Mouse (Mus musculus): ENCODE results near the gene Tgfbr3l. TPM values are rescaled to one million over a fixed set of nuclear protein-coding genes. Genes with fewer than 3 reads are reported as not detected.
"Not testable (repeated sequence)": the region's sequence is repeated elsewhere in the genome, so short reads cannot be mapped to it uniquely, and the experiment has no call there.

Gene Tgfbr3l
- total RNA-seq, 1 experiment from 2014 or later, result 0.95 TPM

DNA sequence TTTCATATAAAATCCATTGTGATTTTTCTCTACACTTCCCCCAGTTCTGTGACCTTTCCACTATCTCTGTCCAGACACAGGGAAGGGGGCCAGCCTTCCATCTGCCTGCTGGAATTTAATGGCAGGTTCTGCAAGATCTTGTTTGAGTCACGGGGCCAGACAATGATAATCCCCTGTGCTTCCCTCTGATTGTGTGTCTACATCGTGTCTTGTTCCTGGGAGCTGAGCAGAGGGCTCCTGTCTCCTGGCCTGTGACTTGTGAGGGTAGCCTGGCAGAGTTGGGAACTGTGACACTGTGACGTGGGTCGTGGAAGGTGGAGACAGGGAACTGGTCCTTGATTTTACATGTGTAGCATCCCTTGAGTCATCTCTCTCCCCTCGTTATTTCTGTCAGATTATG lies 18.2 kb upstream of the Tgfbr3l start:
- no peak for ATAC-seq (replicated peaks; ENCODE audit: insufficient number of reproducible peaks, low FRiP score, low TSS enrichment, poor library complexity, severe bottlenecking)

DNA sequence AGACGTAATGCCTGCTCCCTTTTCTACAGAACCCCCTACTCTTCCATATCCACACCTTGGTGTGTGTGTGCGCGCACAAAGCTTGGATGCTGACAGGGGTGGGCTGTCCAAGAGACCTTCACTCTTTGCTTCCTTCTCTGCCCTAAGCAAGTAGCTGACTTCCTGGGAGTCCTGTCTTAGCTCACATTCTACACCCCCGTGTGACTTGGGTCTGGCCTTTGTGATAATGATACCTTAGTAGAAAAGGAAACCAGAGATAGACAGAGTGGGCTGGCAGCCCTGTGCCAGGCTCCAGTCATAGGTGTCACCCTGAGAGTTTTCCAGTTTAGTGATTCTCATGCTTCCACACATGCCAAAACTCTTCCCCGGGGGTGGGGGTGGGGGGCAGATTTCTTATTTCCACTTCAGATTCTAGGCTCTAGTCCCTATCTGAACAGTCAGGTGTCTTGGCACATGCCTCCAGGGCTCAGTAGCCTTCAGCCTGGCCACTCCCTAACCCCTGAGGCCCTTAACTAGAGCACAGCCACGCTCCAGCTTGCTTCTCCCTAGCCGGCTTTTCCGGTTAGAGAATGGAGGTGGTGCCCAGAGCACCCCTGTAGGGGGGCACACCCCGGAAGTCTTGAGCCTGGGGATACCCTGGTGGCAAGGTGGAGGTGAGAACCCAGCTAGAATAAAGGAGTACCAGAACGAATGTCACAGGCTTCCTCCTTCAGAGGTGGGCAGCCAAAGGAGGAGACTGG lies 17.2 kb upstream of the Tgfbr3l start:
- ATAC-seq (replicated peaks; ENCODE audit: insufficient number of reproducible peaks, low FRiP score, low TSS enrichment, poor library complexity, severe bottlenecking), result no peak

DNA sequence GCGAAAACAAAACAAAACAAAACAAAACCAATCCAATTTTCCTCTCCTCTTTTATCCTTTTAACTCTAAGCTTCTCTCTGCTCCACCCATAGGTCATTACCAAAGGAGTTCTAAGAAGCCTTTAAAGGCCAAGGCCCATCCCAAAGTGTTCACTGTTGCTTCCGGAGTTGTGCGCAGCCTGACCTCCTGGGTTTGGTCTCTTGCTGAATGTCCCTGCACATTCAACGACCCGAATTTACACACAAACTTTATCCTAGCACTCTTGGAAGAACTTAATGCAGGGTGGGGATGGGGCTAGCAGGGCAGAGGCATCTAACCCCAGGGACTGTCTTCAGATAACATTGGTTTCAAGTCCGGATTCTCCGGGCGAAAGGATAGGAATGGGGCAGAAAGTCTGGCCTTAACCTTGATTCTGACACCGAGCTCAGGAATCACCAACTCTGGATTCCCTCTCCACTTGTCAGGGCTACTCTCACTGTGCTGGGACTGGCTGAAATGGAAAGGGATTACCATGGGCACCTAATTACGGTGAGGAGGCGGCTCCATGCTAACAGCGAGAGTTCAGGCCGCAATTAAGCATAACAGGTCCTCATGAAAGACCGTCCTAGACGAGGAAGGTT lies 10.1 kb upstream of the Tgfbr3l start:
- peak; percentile 1; the same call in 1 of the 2 replicates for ATAC-seq (replicated peaks; ENCODE audit: insufficient number of reproducible peaks, low FRiP score, low TSS enrichment, poor library complexity, severe bottlenecking)

DNA sequence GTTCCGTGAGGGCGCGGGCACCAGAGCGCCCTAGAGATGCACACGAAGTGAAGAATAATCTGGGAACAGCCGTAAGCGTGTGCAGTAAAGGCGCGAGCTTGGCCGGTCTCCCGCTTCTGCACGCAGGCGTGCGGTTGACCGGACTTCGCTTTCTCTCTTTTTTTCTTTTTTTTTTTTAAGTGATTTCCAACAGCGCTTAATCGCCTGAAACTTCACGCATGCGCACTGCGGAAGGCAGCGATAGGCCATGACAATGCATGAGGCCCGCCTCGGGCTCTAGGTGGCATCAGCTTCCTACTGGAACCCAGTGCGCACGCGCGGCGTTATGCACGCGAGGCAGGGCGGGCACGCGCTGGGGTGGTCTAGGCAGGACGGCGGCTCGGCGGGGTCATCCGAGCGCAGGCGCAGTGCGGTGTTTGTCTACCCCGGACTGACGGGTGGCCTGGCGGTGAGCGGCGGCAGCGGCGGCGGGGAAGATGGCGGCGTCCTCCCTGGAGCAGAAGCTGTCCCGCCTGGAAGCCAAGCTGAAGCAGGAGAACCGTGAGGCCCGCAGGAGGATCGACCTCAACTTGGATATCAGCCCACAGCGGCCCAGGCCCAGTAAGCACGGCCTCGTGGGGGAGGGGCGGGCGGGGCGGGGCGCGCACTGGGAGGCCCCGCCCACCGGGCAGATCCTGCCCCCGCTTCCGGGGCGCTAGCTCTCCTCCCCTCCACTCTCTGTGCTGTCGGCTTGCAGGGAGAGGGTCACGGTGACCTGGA lies 9.4 kb upstream of the Tgfbr3l start, which contains the start of the genes Map2k7 and Gm49320:
Map2k7 (plus strand) TSS at position 307 of the 759 bp plus-strand sequence.
Gm49320 (plus strand) TSS at position 432 of the 759 bp plus-strand sequence.
- peak; percentile 85 for ATAC-seq (replicated peaks; ENCODE audit: insufficient number of reproducible peaks, low FRiP score, low TSS enrichment, poor library complexity, severe bottlenecking)

DNA sequence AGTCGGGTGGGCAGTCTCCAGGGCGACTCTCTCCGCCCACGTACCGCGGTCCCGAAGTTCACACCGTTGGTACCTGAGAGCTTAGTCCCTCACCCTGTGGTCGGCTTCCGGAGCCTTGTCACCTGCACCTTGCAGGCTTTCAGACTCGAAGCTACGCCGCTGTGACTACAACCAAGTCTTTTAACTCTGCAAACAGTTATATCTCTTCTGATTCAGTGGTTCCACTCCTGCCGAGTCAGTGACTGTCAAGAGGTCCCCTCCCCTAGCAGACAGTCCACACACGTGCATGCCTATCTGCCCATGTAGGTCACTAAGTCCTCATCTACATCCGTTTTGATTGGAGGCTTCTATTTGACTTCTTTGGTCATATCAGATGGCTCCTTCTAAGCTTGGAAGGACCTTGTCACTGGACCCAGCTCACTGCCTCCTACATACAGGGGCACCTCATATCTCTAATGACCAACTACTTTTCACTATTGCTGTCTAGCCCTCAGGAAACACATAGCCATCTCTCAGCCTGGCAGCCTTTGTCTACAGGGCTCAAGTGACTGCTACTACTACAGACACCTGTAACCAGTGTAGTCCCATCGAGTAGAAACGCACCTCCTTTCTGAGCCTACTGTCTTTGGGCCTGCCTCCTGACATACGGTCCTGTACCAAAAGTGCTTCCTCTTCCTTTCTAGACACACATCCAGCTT lies 8.7 kb upstream of the Tgfbr3l start:
- ATAC-seq (replicated peaks; ENCODE audit: insufficient number of reproducible peaks, low FRiP score, low TSS enrichment, poor library complexity, severe bottlenecking), result no peak; the same call in 1 of the 2 replicates

DNA sequence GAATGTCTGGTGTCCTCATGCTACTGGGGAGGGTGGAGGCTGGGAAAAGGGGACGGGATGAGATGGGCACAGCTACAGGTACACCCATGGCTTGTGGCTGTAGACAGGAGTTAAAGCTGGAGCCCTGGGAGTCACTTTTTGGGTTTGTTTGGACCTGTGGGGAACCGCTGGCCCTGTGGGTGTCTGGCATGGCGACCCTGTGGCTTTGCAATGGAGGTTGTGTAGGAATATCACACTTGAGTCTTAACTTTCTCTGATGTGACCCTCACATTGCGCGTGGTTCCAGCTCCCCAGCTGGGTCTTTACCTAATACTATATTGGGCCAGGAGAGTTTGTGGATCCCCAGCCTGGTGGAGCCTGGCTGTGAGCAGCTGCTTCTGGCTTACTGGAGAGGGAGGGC lies 3.0 kb upstream of the Tgfbr3l start:
- no peak for ATAC-seq (replicated peaks; ENCODE audit: insufficient number of reproducible peaks, low FRiP score, low TSS enrichment, poor library complexity, severe bottlenecking)

DNA sequence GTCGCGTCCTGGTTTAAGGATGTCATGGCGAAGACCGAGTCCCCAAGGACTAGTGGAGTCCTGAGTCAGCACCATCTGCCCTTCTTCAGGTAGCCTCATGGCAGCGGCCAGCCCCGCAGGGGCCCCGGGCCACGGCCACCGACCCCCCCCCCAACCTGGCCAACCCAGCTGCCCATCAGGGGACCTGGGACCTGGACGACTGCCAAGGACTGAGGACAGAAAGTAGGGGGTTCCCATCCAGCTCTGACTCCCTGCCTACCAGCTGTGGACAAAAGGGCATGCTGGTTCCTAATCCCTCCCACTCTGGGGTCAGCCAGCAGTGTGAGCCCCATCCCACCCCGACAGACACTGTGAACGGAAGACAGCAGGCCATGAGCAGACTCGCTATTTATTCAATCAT lies 2.3 kb upstream of the Tgfbr3l start:
- ATAC-seq (replicated peaks; ENCODE audit: insufficient number of reproducible peaks, low FRiP score, low TSS enrichment, poor library complexity, severe bottlenecking), result no peak

DNA sequence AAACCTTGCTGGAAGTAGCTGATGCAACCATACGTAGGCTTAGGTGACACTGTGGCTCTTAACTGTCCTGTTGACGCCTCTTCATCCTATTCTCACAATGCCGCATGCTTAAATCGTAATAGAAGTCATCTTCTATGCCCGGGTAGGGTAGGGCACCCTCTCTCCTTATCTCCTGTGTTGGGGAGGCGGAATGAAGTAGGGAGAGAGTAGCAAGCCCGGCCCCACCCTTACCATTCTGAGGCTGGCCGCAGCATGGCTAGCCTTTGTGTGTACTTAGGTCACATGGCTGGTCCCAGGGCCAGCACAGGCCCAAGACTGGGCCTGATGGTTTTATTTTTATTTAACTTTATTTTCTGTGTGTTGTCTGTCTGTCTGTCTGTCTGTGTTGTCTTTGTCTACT lies 773 bp upstream of the Tgfbr3l start:
- no peak for ATAC-seq (replicated peaks; ENCODE audit: insufficient number of reproducible peaks, low FRiP score, low TSS enrichment, poor library complexity, severe bottlenecking)

DNA sequence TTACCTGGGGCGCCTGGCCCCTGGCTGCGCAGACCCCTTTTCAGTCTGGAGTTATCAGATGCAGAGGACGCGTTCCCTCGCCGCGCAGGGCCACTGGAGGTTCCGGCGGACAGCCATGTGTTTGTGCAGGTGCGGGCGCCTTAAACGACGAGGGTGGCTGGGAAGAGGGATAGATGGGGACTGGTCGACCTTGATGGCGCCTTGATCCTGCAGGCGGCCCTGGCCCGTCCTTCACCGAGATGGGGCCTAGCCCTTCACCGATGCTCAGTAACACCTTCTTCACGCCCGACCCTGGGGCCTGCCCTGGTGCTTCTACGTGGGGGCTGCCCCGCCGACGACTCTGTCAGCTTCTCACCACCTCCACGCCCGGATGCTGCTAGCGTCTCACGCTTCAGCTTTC lies 1.2 kb downstream of the Tgfbr3l start:
- ATAC-seq (replicated peaks; ENCODE audit: insufficient number of reproducible peaks, low FRiP score, low TSS enrichment, poor library complexity, severe bottlenecking), result no peak

DNA sequence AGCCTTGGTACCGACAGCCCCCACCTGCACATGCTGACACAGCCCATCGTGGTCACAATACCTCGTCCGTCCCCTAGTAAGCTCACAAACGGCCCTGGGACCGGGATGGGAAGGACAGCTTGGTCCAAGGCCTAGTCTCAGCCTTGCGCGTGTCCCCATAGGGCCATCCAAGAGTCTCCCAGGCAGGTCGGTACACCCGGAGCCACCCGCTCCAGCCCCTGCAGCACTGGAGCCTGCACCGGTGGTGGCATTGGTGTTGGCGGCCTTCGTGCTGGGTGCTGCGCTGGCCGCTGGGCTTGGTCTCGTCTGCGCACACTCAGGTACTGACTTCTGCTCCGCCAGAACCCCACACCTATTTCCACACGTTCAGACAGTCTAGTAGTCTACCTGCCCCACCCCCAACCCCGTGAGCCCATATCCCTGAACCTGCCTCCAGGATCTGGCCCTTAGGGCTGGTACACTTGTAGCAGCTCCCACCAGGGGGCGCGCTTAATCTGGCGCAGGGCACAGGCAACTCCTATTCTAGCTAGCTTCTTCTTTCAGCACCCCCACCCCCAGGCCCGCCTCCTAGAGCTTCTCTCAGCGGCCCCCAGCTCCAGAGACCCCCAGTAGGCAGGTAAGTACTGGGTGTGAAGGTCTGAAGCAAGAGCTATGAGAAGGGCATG lies 2.4 kb downstream of the Tgfbr3l start:
- peak; percentile 53 for ATAC-seq (replicated peaks; ENCODE audit: insufficient number of reproducible peaks, low FRiP score, low TSS enrichment, poor library complexity, severe bottlenecking)

DNA sequence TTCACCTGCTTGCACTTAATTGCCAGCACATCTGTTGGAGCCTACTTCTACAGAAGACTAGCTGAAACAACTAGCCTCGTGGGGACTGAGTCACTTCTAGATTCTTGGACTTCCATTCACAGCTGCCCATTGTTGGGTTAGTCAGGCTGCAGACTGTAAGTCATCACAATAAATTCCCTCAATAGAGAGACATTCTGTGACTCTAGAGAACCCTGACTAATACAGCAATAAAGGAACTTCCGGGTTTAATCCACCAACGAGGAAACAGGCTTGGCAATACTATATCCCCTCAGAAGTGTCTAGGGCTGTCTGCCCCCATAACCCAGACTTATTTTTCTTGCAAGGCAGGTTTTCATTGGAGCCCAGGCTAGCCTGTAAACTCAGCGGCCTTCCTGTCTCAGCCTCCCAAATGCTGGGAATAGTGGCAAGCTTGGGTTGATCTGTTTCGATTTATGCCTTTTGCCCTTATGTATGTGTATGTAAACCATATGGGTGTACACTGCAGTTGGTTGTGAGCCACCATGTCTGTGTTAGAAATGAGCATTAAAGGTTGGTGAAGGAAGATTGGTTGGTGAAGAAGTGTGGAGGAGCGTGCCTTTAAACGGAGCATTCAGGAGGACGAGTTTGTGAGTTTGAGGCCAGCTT lies 4.2 kb downstream of the Tgfbr3l start:
- ATAC-seq (replicated peaks; ENCODE audit: insufficient number of reproducible peaks, low FRiP score, low TSS enrichment, poor library complexity, severe bottlenecking), result no peak

DNA sequence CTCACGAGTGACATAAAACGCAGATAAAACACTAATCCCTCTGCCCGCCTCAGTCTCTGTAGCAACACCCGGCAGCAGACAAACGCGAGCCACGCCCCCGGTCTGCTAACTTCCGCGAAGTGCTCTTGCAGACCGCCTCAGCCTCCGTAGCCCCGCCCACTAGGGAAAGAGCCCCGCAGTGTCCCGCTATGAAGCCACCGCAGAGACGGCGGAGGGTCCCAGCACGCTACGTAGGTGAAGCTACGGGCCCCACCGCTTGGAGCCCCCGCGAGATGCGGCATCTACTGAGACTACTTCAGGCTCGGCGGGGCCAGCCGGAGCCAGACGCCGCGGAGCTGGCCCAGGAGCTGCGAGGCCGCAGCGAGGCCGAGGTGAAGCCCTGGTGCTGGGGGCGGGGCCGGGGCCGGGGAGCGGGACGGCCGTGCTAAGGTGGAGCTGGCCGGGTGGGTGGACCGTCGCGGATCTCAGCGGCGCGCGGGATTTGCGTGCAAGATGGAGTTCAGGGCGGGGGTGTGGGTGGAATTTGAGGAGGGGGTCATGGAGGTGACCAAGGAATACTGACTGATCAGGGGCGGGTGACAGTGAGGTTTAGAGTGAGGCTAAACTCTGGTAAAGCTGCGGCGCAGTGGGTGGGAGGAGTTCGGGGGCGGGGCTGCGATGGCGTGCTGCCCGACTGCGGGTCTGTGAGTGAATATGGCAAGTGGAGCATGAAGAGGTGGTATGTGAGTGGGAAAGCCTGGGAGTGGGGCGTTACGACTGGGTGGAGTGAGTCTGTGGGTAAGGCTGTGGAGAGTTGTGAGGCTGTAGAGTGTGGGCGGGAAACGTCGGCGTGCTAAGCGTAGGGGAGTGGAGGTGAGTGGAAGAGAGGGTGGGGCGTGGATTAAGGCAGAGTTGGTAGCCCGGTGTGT lies 5.2 kb downstream of the Tgfbr3l start, which contains the start of gene Snapc2:
Snapc2 (plus strand) TSS at position 147 of the 908 bp plus-strand sequence.
- ATAC-seq (replicated peaks; ENCODE audit: insufficient number of reproducible peaks, low FRiP score, low TSS enrichment, poor library complexity, severe bottlenecking), result peak; percentile 79

DNA sequence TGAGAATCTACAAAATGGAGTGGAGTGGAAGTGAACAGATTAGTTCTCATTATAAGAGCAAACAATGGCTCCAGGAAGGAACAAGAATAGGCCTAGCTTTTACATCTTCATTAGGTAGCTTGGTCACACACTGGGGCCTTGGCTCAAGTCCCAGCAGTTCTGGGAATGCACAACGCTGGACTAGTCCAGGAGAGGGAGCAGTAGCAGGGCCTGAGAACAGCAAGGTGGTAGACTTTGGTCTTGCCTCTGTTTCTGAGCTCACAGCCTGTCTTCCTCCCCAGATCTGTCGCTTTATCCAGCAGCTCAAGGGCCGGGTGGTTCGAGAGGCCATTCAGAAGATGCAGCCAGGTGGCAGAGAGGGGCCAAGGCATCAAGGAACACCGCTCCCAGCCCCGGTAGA lies 6.0 kb downstream of the Tgfbr3l start:
- no peak for ATAC-seq (replicated peaks; ENCODE audit: insufficient number of reproducible peaks, low FRiP score, low TSS enrichment, poor library complexity, severe bottlenecking)

DNA sequence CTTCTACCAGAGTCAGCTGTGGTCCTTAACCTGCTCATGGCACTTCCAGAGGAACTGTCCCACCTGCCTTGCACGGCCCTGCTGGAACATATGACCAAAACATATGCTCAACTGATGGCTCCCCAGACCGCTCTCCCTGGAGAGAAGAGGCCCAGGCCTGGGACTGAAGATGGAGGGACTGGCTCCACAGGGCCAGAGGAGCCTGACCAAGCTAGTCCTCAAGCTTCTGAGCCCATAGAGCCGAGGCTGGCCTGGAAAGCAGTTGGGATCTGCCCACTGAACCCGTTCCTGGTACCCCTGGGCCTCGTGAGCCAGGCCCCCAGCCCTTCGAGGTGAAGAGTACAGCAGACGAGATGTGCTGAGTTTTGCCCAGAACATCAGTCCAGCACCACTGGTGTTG lies 7.5 kb downstream of the Tgfbr3l start:
- not testable (repeated sequence) for ATAC-seq (replicated peaks; ENCODE audit: insufficient number of reproducible peaks, low FRiP score, low TSS enrichment, poor library complexity, severe bottlenecking)

DNA sequence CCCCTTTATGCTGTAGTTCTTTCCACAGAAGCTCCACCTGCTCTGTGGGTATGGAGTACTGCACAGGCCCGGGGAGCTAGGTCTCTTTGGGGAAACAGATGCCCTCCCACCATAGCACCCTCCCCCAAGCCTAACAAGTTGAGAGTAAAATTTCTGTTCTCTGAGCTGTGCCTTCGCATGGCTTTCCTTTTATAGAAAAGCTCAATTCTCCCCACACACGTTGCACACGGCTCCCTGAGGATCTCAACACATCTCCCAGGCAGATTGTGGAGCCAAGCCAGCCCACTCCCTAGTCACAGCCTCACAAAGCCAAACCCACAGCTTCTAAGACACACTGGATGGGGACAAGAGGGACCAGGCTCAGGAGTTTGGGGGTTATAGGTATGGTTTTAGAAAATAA lies 8.9 kb downstream of the Tgfbr3l start:
- ATAC-seq (replicated peaks; ENCODE audit: insufficient number of reproducible peaks, low FRiP score, low TSS enrichment, poor library complexity, severe bottlenecking), result no peak

DNA sequence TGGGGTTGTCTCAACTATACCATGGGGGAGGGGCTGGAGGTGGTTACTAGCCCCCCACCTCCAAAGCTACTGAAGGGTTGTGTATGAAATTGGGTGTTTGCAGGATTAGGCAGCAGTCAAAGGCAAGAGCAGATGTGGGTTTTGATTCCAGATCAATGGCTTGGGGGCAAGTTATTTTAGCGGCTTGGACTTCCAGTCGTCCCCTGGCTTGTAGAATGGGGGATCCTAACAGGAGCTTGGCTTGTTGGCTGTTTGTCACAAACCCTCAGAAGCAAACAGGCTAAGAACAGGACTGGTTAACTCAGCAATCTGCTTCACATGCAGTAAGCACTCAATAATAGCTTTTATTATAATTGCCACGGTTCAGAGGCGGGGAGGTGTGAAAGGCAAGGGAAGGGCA lies 9.3 kb downstream of the Tgfbr3l start:
- no peak for ATAC-seq (replicated peaks; ENCODE audit: insufficient number of reproducible peaks, low FRiP score, low TSS enrichment, poor library complexity, severe bottlenecking)

DNA sequence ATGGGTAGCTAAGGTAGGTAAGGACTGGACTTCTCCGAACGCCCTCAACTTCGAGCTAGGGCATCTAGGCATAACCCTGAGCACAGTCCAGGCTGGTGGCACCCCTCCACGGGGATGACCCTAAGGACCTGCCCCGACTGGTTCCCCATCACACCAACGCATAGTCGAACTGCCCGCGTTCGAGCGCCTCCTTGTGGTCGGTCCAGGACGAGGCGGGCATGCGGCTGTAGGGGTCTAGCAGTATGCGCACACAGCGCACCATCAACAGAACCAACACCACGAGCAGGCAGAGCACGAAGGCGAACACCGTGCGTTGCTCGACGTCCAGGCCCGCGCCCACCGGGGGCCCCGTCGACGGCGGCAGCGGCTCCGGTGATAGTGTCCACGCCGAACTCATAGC lies 10.2 kb downstream of the Tgfbr3l start:
- peak; percentile 57; the same call in 1 of the 2 replicates for ATAC-seq (replicated peaks; ENCODE audit: insufficient number of reproducible peaks, low FRiP score, low TSS enrichment, poor library complexity, severe bottlenecking)

All from monocyte, adult 5-6 weeks (primary cell).